Mouse (Mus musculus) MEL (cell line): ENCODE data around the gene Il9r. TPM values are rescaled to one million over a fixed set of nuclear protein-coding genes. Genes with fewer than 3 reads are reported as not detected.

Experiments
- DNase-seq: peaks from one replicate; pipeline ENCODE4 v3.0.0; 2011; ENCODE audit warnings: low read depth, low spot score
- H3K27ac ChIP-seq: 2 replicates; pipeline ENCODE4 v1.5.1; 2012; ENCODE audit warnings: low read depth, mild to moderate bottlenecking, control low read depth, low read length, moderate library complexity; ENCODE audit not compliant: control insufficient read depth
- H3K27me3 ChIP-seq, 2 experiments: fragments of 150-350 bp in 1 of 2; sonication (generic) in 1 of 2; 2 replicates each; pipeline ENCODE4 v1.6.1; 2012; ENCODE audit warnings: low read length in 2 of 2, mild to moderate bottlenecking in 2 of 2, improper control_type of control experiment in 1 of 2, moderate library complexity in 1 of 2; ENCODE audit not compliant: insufficient read depth in 2 of 2, control insufficient read depth in 1 of 2
- H3K36me3 ChIP-seq, 2 experiments: 2 replicates each; pipeline ENCODE4 v1.6.1; 2012 to 2014; ENCODE audit warnings: low read length in 2 of 2, improper control_type of control experiment in 1 of 2, inconsistent platforms in 1 of 2, mild to moderate bottlenecking in 1 of 2; ENCODE audit not compliant: insufficient read depth in 2 of 2, control insufficient read depth in 1 of 2
- H3K4me1 ChIP-seq, 2 experiments: fragments of 150-350 bp in 1 of 2; sonication (generic) in 1 of 2; 2 replicates each; pipeline ENCODE4 v1.6.1; 2012; ENCODE audit warnings: low read length in 2 of 2, improper control_type of control experiment in 1 of 2, mild to moderate bottlenecking in 1 of 2; ENCODE audit not compliant: insufficient read depth in 2 of 2, control insufficient read depth in 1 of 2
- H3K4me3 ChIP-seq, 2 experiments: fragments of 150-350 bp in 1 of 2; sonication (generic) in 1 of 2; 2 replicates each; pipeline ENCODE4 v1.5.1; 2012; ENCODE audit warnings: low read depth in 2 of 2, low read length in 2 of 2, mild to moderate bottlenecking in 2 of 2, moderate library complexity in 2 of 2, control low read depth in 1 of 2, improper control_type of control experiment in 1 of 2; ENCODE audit not compliant: control insufficient read depth in 1 of 2, insufficient read depth in 1 of 2
- H3K79me2 ChIP-seq: 2 replicates; pipeline ENCODE4 v1.6.1; 2012; ENCODE audit warnings: mild to moderate bottlenecking, low read length, moderate library complexity; ENCODE audit not compliant: control insufficient read depth, poor library complexity, insufficient read depth
- H3K9ac ChIP-seq: 2 replicates; pipeline ENCODE4 v1.6.1; 2012; ENCODE audit warnings: low read depth, mild to moderate bottlenecking, control low read depth, low read length, moderate library complexity; ENCODE audit not compliant: control insufficient read depth, poor library complexity, severe bottlenecking
- H3K9me3 ChIP-seq: fragments of 150-350 bp; sonication (generic); replicated peaks from 2 replicates; pipeline ENCODE4 v1.6.1; 2012; ENCODE audit warnings: mild to moderate bottlenecking, low read length, improper control_type of control experiment, moderate library complexity; ENCODE audit not compliant: insufficient read depth
- CHD1 ChIP-seq: IDR thresholded peaks from 2 replicates; pipeline ENCODE4 v1.6.1; 2012; ENCODE audit warnings: low read depth, mild to moderate bottlenecking, inconsistent platforms, low read length, improper control_type of control experiment
- CTCF ChIP-seq, 3 experiments: IDR thresholded peaks in 2 of 3; conservative IDR thresholded peaks in 1 of 3; 2 replicates each; pipeline ENCODE4 v1.5.1; 2011 to 2012; ENCODE audit warnings: low read length in 3 of 3, low read depth in 2 of 3, mild to moderate bottlenecking in 2 of 3, improper control_type of control experiment in 1 of 3, inconsistent platforms in 1 of 3, mixed read lengths in 1 of 3, moderate library complexity in 1 of 3; ENCODE audit not compliant: control insufficient read depth in 1 of 3, insufficient read depth in 1 of 3, poor library complexity in 1 of 3, severe bottlenecking in 1 of 3
- E2F4 ChIP-seq: IDR thresholded peaks from 2 replicates; pipeline ENCODE4 v1.6.1; 2011; ENCODE audit warnings: low read depth, low read length, improper control_type of control experiment, borderline replicate concordance
- EP300 ChIP-seq, 2 experiments: IDR thresholded peaks; 2 replicates each; pipeline ENCODE4 v1.6.1; 2011; ENCODE audit warnings: improper control_type of control experiment in 2 of 2, low read length in 2 of 2, low read depth in 1 of 2, mild to moderate bottlenecking in 1 of 2
- GABPA ChIP-seq: IDR thresholded peaks from 2 replicates; pipeline ENCODE4 v1.6.1; 2012; ENCODE audit warnings: low read depth, mild to moderate bottlenecking, inconsistent platforms, low read length, improper control_type of control experiment, moderate library complexity
- MAX ChIP-seq: IDR thresholded peaks from 2 replicates; pipeline ENCODE4 v1.6.1; 2011; ENCODE audit warnings: low read length, improper control_type of control experiment
- MAZ ChIP-seq: IDR thresholded peaks from 2 replicates; pipeline ENCODE4 v1.6.1; 2012; ENCODE audit warnings: low read depth, mild to moderate bottlenecking, inconsistent platforms, low read length, improper control_type of control experiment
- MXI1 ChIP-seq: IDR thresholded peaks from 2 replicates; pipeline ENCODE4 v1.6.1; 2011; ENCODE audit warnings: mild to moderate bottlenecking, low read depth, low read length, improper control_type of control experiment
- MYB ChIP-seq: IDR thresholded peaks from 2 replicates; pipeline ENCODE4 v1.6.1; 2011; ENCODE audit warnings: mild to moderate bottlenecking, low read depth, low read length, improper control_type of control experiment
- NELFE ChIP-seq: IDR thresholded peaks from 2 replicates; pipeline ENCODE4 v1.6.1; 2011; ENCODE audit warnings: low read depth, low read length, improper control_type of control experiment
- NRF1 ChIP-seq: IDR thresholded peaks from 2 replicates; pipeline ENCODE4 v1.6.1; 2014; ENCODE audit warnings: low read depth, mild to moderate bottlenecking, inconsistent platforms, low read length, improper control_type of control experiment, moderate library complexity; ENCODE audit not compliant: poor library complexity, insufficient read depth, severe bottlenecking
- POLR2AphosphoS5 ChIP-seq: IDR thresholded peaks from 2 replicates; pipeline ENCODE4 v1.6.1; 2012; ENCODE audit warnings: low read depth, borderline replicate concordance, mild to moderate bottlenecking, inconsistent platforms, low read length, moderate library complexity, mixed read lengths
- RCOR1 ChIP-seq: IDR thresholded peaks from 2 replicates; pipeline ENCODE4 v1.6.1; 2012; ENCODE audit warnings: low read depth, mild to moderate bottlenecking, inconsistent platforms, low read length, improper control_type of control experiment
- SIN3A ChIP-seq: IDR thresholded peaks from 2 replicates; pipeline ENCODE4 v1.6.1; 2012; ENCODE audit warnings: low read length, improper control_type of control experiment, inconsistent platforms
- TCF12 ChIP-seq: IDR thresholded peaks from 2 replicates; pipeline ENCODE4 v1.6.1; 2014; ENCODE audit warnings: low read depth, mild to moderate bottlenecking, inconsistent platforms, low read length, improper control_type of control experiment, moderate library complexity
- USF1 ChIP-seq: IDR thresholded peaks from 2 replicates; pipeline ENCODE4 v1.6.1; 2014; ENCODE audit warnings: low read depth, mild to moderate bottlenecking, inconsistent platforms, low read length, improper control_type of control experiment, moderate library complexity
- ZNF384 ChIP-seq: IDR thresholded peaks from 2 replicates; pipeline ENCODE4 v1.6.1; 2012; ENCODE audit warnings: low read depth, mild to moderate bottlenecking, inconsistent platforms, low read length, improper control_type of control experiment
- polyA plus RNA-seq, 2 experiments: library from polyadenylated mRNA; stranded (reverse) in 1 of 2; unstranded in 1 of 2; fragments of >175 nt in 1 of 2; fragments of >200 nt in 1 of 2; gene quantifications; 2 replicates each; pipeline versions ENCODE4 v1.2.1 to v1.2.4; 2012; ENCODE audit warnings: low replicate concordance in 2 of 2, low read depth in 1 of 2; ENCODE audit not compliant: insufficient read length in 2 of 2, insufficient read depth in 1 of 2, missing spikeins in 1 of 2
- total RNA-seq: library from RNA; depleted of rRNA; stranded (reverse); fragments of 300-350 nt; gene quantifications from 2 replicates; pipeline ENCODE4 v1.2.3, GENCODE M21; 2012

Gene Il9r
- total and polyA plus RNA-seq, 3 experiments = 56.9 to 83.8 TPM; not detected in 1

GRCm38 (mm10) chr11:32190119-32190518 is 10.0 kb downstream of the Il9r start:
- Histone ChIP-seq H3K9me3 (no peaks in the 10 kb centered on the region), H3K27me3 (no peaks in the 10 kb centered on the region), H3K79me2 (no peaks in the 10 kb centered on the region), H3K4me1 (peaks cover 0 to 2% of the 10 kb centered on the region in 2 experiments; a peak in 1 of 4 replicates), H3K9ac (no peak overlapping the region), H3K36me3 (peaks cover 0 to 2% of the 10 kb centered on the region in 2 experiments; a peak in 1 of 4 replicates), H3K27ac (no peak overlapping the region), H3K4me3 (no peak overlapping the region)
- TF ChIP-seq USF1 (no peak), SIN3A (no peak), POLR2AphosphoS5 (no peak), E2F4 (no peak), MYB (no peak), EP300 (IDR thresholded peaks at IDR 0.05; ENCODE audit: low read depth in 1 of 2, low read length in 2 of 2) (no peak), NRF1 (no peak), NELFE (no peak), RCOR1 (no peak), CTCF (IDR thresholded peaks at IDR 0.05 in 2 of 3, conservative IDR thresholded peaks at IDR 0.05 in 1 of 3; ENCODE audit: control insufficient read depth in 1 of 3, insufficient read depth in 1 of 3, low read depth in 2 of 3, low read length in 3 of 3, poor library complexity in 1 of 3, severe bottlenecking in 1 of 3) (no peak), ZNF384 (no peak)
- DNase-seq = no peak

- H3K27ac ChIP-seq = no peak overlapping the region
- no peaks in the 10 kb centered on the region for H3K9me3 ChIP-seq
- TF ChIP-seq MXI1 = no peak
- no peak for TF ChIP-seq TCF12
- no peak for TF ChIP-seq MAZ
- TF ChIP-seq MAX = no peak
- TF ChIP-seq GABPA = no peak
- TF ChIP-seq EP300 (IDR thresholded peaks at IDR 0.05; ENCODE audit: low read depth in 1 of 2, low read length in 2 of 2) = no peak
- no peak for TF ChIP-seq NRF1
- TF ChIP-seq CHD1 = no peak
- no peak for TF ChIP-seq POLR2AphosphoS5
- peaks cover 0 to 2% of the 10 kb centered on the region in 2 experiments; a peak in 1 of 4 replicates for H3K36me3 ChIP-seq
- no peak for DNase-seq
- no peaks in the 10 kb centered on the region for H3K4me1 ChIP-seq
- no peaks in the 10 kb centered on the region for H3K79me2 ChIP-seq
- H3K9ac ChIP-seq = no peak overlapping the region
- no peak overlapping the region for H3K4me3 ChIP-seq
- no peaks in the 10 kb centered on the region for H3K27me3 ChIP-seq
Measured at GRCm38 (mm10) chr11:32189434-32189833, 10.6 kb downstream of the Il9r start.
